Mouse (Mus musculus) cortical plate, adult 2 months (tissue): Measurements from ENCODE around the gene Dmbx1.

Experiments
- CTCF ChIP-seq: fragments of 200-500 bp; IDR thresholded peaks from 2 replicates; pipeline ENCODE4 v1.5.1; 2011; ENCODE audit warnings: mild to moderate bottlenecking, control low read depth, low read length; ENCODE audit not compliant: insufficient read depth; ENCODE audit errors: extremely low read depth
- POLR2A ChIP-seq: fragments of 200-500 bp; IDR thresholded peaks from 2 replicates; pipeline ENCODE4 v1.6.1; 2011; ENCODE audit warnings: mild to moderate bottlenecking, low read length, control low read depth; ENCODE audit not compliant: insufficient read depth; ENCODE audit errors: extremely low read depth

- TF ChIP-seq CTCF (no peak), POLR2A (no peak)
These were observed 48.3 kb upstream of the Dmbx1 start for GRCm38 (mm10) chr4:115987858-115988530.
